Mouse (Mus musculus) layer of hippocampus, postnatal 10 days (tissue): ENCODE results near the gene Fads6. TPM values are rescaled to one million over a fixed set of nuclear protein-coding genes. Genes with fewer than 3 reads are reported as not detected.

ENCODE experiments used
- microRNA-seq, 2 experiments: library from miRNA; unstranded; fragments of <30 nt; microRNA quantifications; one replicate each; pipeline ENCODE4 v1.2.0; 2021
- total RNA-seq, 2 experiments: library from RNA; stranded (reverse); gene quantifications; 2 replicates each; pipeline ENCODE4 v1.2.3; 2021

The Fads6 gene
- total RNA-seq, 2 experiments from 2014 or later = 7.6 to 8.1 TPM

Small RNA genes within 50 kb of the gene (microRNA-seq; reads per million reads assigned to microRNA genes)
- gene Gm25837 = 0 reads per million in 2 experiments

Other genes with a start within 250 kb of the Fads6 start
- not detected for gene Cd300ld3, start 249.3 kb downstream of the Fads6 start, total RNA-seq
- gene Cd300e, start 235.5 kb downstream of the Fads6 start, total RNA-seq = not detected
- 1 to 10 TPM in 1 of 2 experiments, under 1 TPM in 1; 0.91 to 1.6 TPM for gene Rab37, start 206.2 kb downstream of the Fads6 start, total RNA-seq
- under 1 TPM; 0.27 to 0.50 TPM for gene Cd300lf, start 163.7 kb downstream of the Fads6 start, total RNA-seq
- 10 to 100 TPM; 70.4 to 78.0 TPM for gene Slc9a3r1, start 134.3 kb downstream of the Fads6 start, total RNA-seq
- 10 to 100 TPM; 15.1 to 20.2 TPM for gene Tmem104, start 110.2 kb downstream of the Fads6 start, total RNA-seq
- 10 to 100 TPM; 15.8 to 17.6 TPM for gene Nat9, start 109.8 kb downstream of the Fads6 start, total RNA-seq
- 10 to 100 TPM; 28.6 to 31.9 TPM for gene Grin2c, start 30.4 kb downstream of the Fads6 start, total RNA-seq
- gene Fdxr, start 20.6 kb downstream of the Fads6 start, total RNA-seq = 10 to 100 TPM; 22.5 to 23.0 TPM
- not detected for gene Otop2, start 9.5 kb upstream of the Fads6 start, total RNA-seq
- under 1 TPM; 0.14 to 0.16 TPM for gene Ush1g, start 24.4 kb upstream of the Fads6 start, total RNA-seq
- gene Otop3, start 37.1 kb upstream of the Fads6 start, total RNA-seq = under 1 TPM; 0.45 to 0.53 TPM
- 10 to 100 TPM; 78.0 to 79.3 TPM for gene Hid1, start 70.1 kb upstream of the Fads6 start, total RNA-seq
- 10 to 100 TPM; 18.4 to 19.1 TPM for gene Cdr2l, start 84.3 kb upstream of the Fads6 start, total RNA-seq
- gene Mrpl58, start 106.1 kb upstream of the Fads6 start, total RNA-seq = 10 to 100 TPM; 86.3 to 96.3 TPM
- gene Atp5h, start 122.3 kb upstream of the Fads6 start, total RNA-seq = 100 to 1,000 TPM; 406 to 440 TPM
- 10 to 100 TPM; 57.6 to 66.7 TPM for gene Kctd2, start 122.5 kb upstream of the Fads6 start, total RNA-seq
- gene Trim80, start 142.9 kb upstream of the Fads6 start, total RNA-seq = under 1 TPM in 1 of 2 experiments, not detected in 1; 0.18 TPM
- not detected for gene Slc16a5, start 164.8 kb upstream of the Fads6 start, total RNA-seq
- gene Armc7, start 178.0 kb upstream of the Fads6 start, total RNA-seq = 10 to 100 TPM; 10.3 to 11.1 TPM
- gene Nt5c, start 194.2 kb upstream of the Fads6 start, total RNA-seq = 10 to 100 TPM; 79.9 to 81.3 TPM
- gene Jpt1, start 216.7 kb upstream of the Fads6 start, total RNA-seq = 100 to 1,000 TPM; 315 to 332 TPM
- 100 to 1,000 TPM; 407 to 415 TPM for gene Sumo2, start 238.6 kb upstream of the Fads6 start, total RNA-seq